Mouse (Mus musculus) liver, embryonic 14.5 days (tissue): ENCODE data around the gene Dnaic1.

Experiments used
- CTCF ChIP-seq: IDR thresholded peaks from 2 replicates; pipeline ENCODE4 v1.5.1; 2016; ENCODE audit warnings: antibody characterized with exemption, low read depth, control low read depth
- EP300 ChIP-seq: IDR thresholded peaks from 2 replicates; pipeline ENCODE4 v1.6.1; 2016; ENCODE audit warnings: antibody characterized with exemption, low read depth

GRCm38 (mm10) chr4:41679291-41679690 is 109.7 kb downstream of the Dnaic1 start:
- TF ChIP-seq CTCF (no peak), EP300 (no peak)
